Mouse (Mus musculus) thymus, adult 2 months (tissue): ENCODE data around the gene Bnip3.

Experiments used
- CTCF ChIP-seq: fragments of 200-500 bp; IDR thresholded peaks from 2 replicates; pipeline ENCODE4 v1.5.1; 2012; ENCODE audit warnings: mild to moderate bottlenecking, control low read depth, low read length, moderate library complexity, borderline replicate concordance; ENCODE audit not compliant: control insufficient read depth, poor library complexity, insufficient read depth; ENCODE audit errors: extremely low read depth
- POLR2A ChIP-seq: fragments of 200-500 bp; IDR thresholded peaks from 2 replicates; pipeline ENCODE4 v1.6.1; 2012; ENCODE audit warnings: mild to moderate bottlenecking, low read length, control low read depth, moderate library complexity; ENCODE audit not compliant: control insufficient read depth, poor library complexity, insufficient read depth; ENCODE audit errors: extremely low read depth

DNA sequence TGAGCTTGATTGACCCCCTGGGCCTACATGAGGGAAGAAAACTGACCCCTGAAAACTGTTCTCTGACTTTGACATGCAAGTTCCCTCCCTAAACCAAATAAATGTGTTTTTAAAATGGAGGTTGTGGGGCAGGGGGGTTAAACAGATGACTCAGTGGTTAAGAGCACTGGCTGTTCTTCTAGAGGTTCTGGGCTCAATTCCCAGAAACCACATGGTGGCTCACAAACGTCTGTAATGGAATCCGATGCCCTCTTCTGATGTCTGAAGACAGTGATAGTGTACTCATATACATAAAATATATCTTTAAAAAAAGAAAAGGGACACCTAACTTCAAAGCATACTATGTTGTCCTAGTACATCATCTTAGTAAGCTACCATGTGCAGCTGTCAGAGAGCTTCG is 34.3 kb downstream of the Bnip3 start:
- no peak for TF ChIP-seq POLR2A
- TF ChIP-seq CTCF, result no peak
